Mouse (Mus musculus) MEL (cell line): ENCODE data around the gene Pttg1ip. TPM values are rescaled to one million over a fixed set of nuclear protein-coding genes. Genes with fewer than 3 reads are reported as not detected.

ENCODE experiments used
- DNase-seq: peaks from one replicate; pipeline ENCODE4 v3.0.0; 2011; ENCODE audit warnings: low read depth, low spot score
- H3K27ac ChIP-seq: 2 replicates; pipeline ENCODE4 v1.5.1; 2012; ENCODE audit warnings: low read depth, mild to moderate bottlenecking, control low read depth, low read length, moderate library complexity; ENCODE audit not compliant: control insufficient read depth
- H3K27me3 ChIP-seq, 2 experiments: fragments of 150-350 bp in 1 of 2; sonication (generic) in 1 of 2; 2 replicates each; pipeline ENCODE4 v1.6.1; 2012; ENCODE audit warnings: low read length in 2 of 2, mild to moderate bottlenecking in 2 of 2, improper control_type of control experiment in 1 of 2, moderate library complexity in 1 of 2; ENCODE audit not compliant: insufficient read depth in 2 of 2, control insufficient read depth in 1 of 2
- H3K36me3 ChIP-seq, 2 experiments: 2 replicates each; pipeline ENCODE4 v1.6.1; 2012 to 2014; ENCODE audit warnings: low read length in 2 of 2, improper control_type of control experiment in 1 of 2, inconsistent platforms in 1 of 2, mild to moderate bottlenecking in 1 of 2; ENCODE audit not compliant: insufficient read depth in 2 of 2, control insufficient read depth in 1 of 2
- H3K4me1 ChIP-seq, 2 experiments: fragments of 150-350 bp in 1 of 2; sonication (generic) in 1 of 2; 2 replicates each; pipeline ENCODE4 v1.6.1; 2012; ENCODE audit warnings: low read length in 2 of 2, improper control_type of control experiment in 1 of 2, mild to moderate bottlenecking in 1 of 2; ENCODE audit not compliant: insufficient read depth in 2 of 2, control insufficient read depth in 1 of 2
- H3K4me3 ChIP-seq, 2 experiments: fragments of 150-350 bp in 1 of 2; sonication (generic) in 1 of 2; 2 replicates each; pipeline ENCODE4 v1.5.1; 2012; ENCODE audit warnings: low read depth in 2 of 2, low read length in 2 of 2, mild to moderate bottlenecking in 2 of 2, moderate library complexity in 2 of 2, control low read depth in 1 of 2, improper control_type of control experiment in 1 of 2; ENCODE audit not compliant: control insufficient read depth in 1 of 2, insufficient read depth in 1 of 2
- H3K79me2 ChIP-seq: 2 replicates; pipeline ENCODE4 v1.6.1; 2012; ENCODE audit warnings: mild to moderate bottlenecking, low read length, moderate library complexity; ENCODE audit not compliant: control insufficient read depth, poor library complexity, insufficient read depth
- H3K9ac ChIP-seq: 2 replicates; pipeline ENCODE4 v1.6.1; 2012; ENCODE audit warnings: low read depth, mild to moderate bottlenecking, control low read depth, low read length, moderate library complexity; ENCODE audit not compliant: control insufficient read depth, poor library complexity, severe bottlenecking
- H3K9me3 ChIP-seq: fragments of 150-350 bp; sonication (generic); replicated peaks from 2 replicates; pipeline ENCODE4 v1.6.1; 2012; ENCODE audit warnings: mild to moderate bottlenecking, low read length, improper control_type of control experiment, moderate library complexity; ENCODE audit not compliant: insufficient read depth
- CHD2 ChIP-seq: IDR thresholded peaks from 2 replicates; pipeline ENCODE4 v1.6.1; 2011; ENCODE audit warnings: low read length, improper control_type of control experiment
- CTCF ChIP-seq, 3 experiments: IDR thresholded peaks in 2 of 3; conservative IDR thresholded peaks in 1 of 3; 2 replicates each; pipeline ENCODE4 v1.5.1; 2011 to 2012; ENCODE audit warnings: low read length in 3 of 3, low read depth in 2 of 3, mild to moderate bottlenecking in 2 of 3, improper control_type of control experiment in 1 of 3, inconsistent platforms in 1 of 3, mixed read lengths in 1 of 3, moderate library complexity in 1 of 3; ENCODE audit not compliant: control insufficient read depth in 1 of 3, insufficient read depth in 1 of 3, poor library complexity in 1 of 3, severe bottlenecking in 1 of 3
- EP300 ChIP-seq, 2 experiments: IDR thresholded peaks; 2 replicates each; pipeline ENCODE4 v1.6.1; 2011; ENCODE audit warnings: improper control_type of control experiment in 2 of 2, low read length in 2 of 2, low read depth in 1 of 2, mild to moderate bottlenecking in 1 of 2
- JUND ChIP-seq: IDR thresholded peaks from 2 replicates; pipeline ENCODE4 v1.6.1; 2011; ENCODE audit warnings: low read depth, mild to moderate bottlenecking, improper control_type of control experiment, low read length
- MAFK ChIP-seq: IDR thresholded peaks from 2 replicates; pipeline ENCODE4 v1.6.1; 2011; ENCODE audit warnings: low read depth, mild to moderate bottlenecking, low read length, improper control_type of control experiment, borderline replicate concordance
- MYB ChIP-seq: IDR thresholded peaks from 2 replicates; pipeline ENCODE4 v1.6.1; 2011; ENCODE audit warnings: mild to moderate bottlenecking, low read depth, low read length, improper control_type of control experiment
- POLR2AphosphoS5 ChIP-seq: IDR thresholded peaks from 2 replicates; pipeline ENCODE4 v1.6.1; 2012; ENCODE audit warnings: low read depth, borderline replicate concordance, mild to moderate bottlenecking, inconsistent platforms, low read length, moderate library complexity, mixed read lengths
- TBP ChIP-seq: IDR thresholded peaks from 2 replicates; pipeline ENCODE4 v1.8.0; 2011; ENCODE audit warnings: low read depth, low read length, improper control_type of control experiment
- polyA plus RNA-seq, 2 experiments: library from polyadenylated mRNA; stranded (reverse) in 1 of 2; unstranded in 1 of 2; fragments of >175 nt in 1 of 2; fragments of >200 nt in 1 of 2; gene quantifications; 2 replicates each; pipeline versions ENCODE4 v1.2.1 to v1.2.4; 2012; ENCODE audit warnings: low replicate concordance in 2 of 2, low read depth in 1 of 2; ENCODE audit not compliant: insufficient read length in 2 of 2, insufficient read depth in 1 of 2, missing spikeins in 1 of 2
- total RNA-seq: library from RNA; depleted of rRNA; stranded (reverse); fragments of 300-350 nt; gene quantifications from 2 replicates; pipeline ENCODE4 v1.2.3, GENCODE M21; 2012

Gene Pttg1ip
- total and polyA plus RNA-seq, 3 experiments = 50.4 to 53.1 TPM; not detected in 1

DNA sequence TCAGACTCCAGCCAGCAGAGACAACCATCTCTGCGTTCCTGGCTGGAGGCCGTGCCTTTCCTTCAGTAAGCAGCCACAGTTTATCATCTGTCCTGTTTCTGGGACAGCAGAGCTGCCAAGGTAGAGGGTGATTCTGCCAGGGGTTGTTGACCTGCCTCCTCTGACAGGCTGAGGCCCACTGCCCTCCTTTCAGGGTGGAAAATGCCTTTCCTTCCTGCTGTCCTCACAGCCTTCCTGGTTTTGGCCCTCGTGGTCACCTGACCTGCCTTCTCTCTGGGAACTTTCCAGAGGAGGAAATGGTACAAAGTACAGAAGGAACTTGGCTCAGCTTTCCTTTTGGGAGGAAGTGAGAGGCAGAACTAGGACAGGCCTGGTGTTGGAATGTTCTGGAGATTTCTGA is 31.9 kb downstream of the Pttg1ip start:
- no peaks in the 10 kb centered on the region for H3K4me1 ChIP-seq
- no peak for DNase-seq
- peaks cover 3 to 28% of the 10 kb centered on the region in 2 experiments for H3K36me3 ChIP-seq
- no peak overlapping the region for H3K9ac ChIP-seq
- TF ChIP-seq CHD2 = no peak
- TF ChIP-seq MYB = no peak
- no peak overlapping the region for H3K27ac ChIP-seq
- no peaks in the 10 kb centered on the region for H3K9me3 ChIP-seq
- H3K79me2 ChIP-seq = peaks cover 9% of the 10 kb centered on the region
- H3K4me3 ChIP-seq = no peak overlapping the region
- H3K27me3 ChIP-seq = no peaks in the 10 kb centered on the region

- TF ChIP-seq POLR2AphosphoS5 (no peak), MAFK (peak; percentile 65; the same call in 1 of the 2 replicates)
- Histone ChIP-seq H3K36me3 (peaks cover 0 to 27% of the 10 kb centered on the region in 2 experiments; a peak in 2 of 4 replicates), H3K4me1 (no peaks in the 10 kb centered on the region), H3K4me3 (no peak overlapping the region), H3K27me3 (no peaks in the 10 kb centered on the region), H3K27ac (no peak overlapping the region), H3K79me2 (no peaks in the 10 kb centered on the region; the same call in 1 of the 2 replicates), H3K9me3 (no peaks in the 10 kb centered on the region), H3K9ac (no peak overlapping the region)
- DNase-seq = no peak
Measured at GRCm38 (mm10) chr10:77615647-77616046, 34.1 kb downstream of the Pttg1ip start.

GRCm38 (mm10) chr10:77616166-77616565 is 34.6 kb downstream of the Pttg1ip start:
- H3K36me3 ChIP-seq = peaks cover 0 to 27% of the 10 kb centered on the region in 2 experiments; a peak in 2 of 4 replicates
- H3K4me1 ChIP-seq = no peaks in the 10 kb centered on the region
- no peaks in the 10 kb centered on the region for H3K9me3 ChIP-seq
- no peak overlapping the region for H3K4me3 ChIP-seq
- H3K27me3 ChIP-seq = no peaks in the 10 kb centered on the region
- H3K79me2 ChIP-seq = no peaks in the 10 kb centered on the region
- no peak overlapping the region for H3K27ac ChIP-seq
- H3K9ac ChIP-seq = no peak overlapping the region
- no peak for DNase-seq
- TF ChIP-seq JUND (no peak), CTCF (IDR thresholded peaks at IDR 0.05 in 2 of 3, conservative IDR thresholded peaks at IDR 0.05 in 1 of 3; ENCODE audit: control insufficient read depth in 1 of 3, insufficient read depth in 1 of 3, low read depth in 2 of 3, low read length in 3 of 3, poor library complexity in 1 of 3, severe bottlenecking in 1 of 3) (peak in 1 of 3 experiments; percentile 32; a peak in 1 of 6 replicates)

DNA sequence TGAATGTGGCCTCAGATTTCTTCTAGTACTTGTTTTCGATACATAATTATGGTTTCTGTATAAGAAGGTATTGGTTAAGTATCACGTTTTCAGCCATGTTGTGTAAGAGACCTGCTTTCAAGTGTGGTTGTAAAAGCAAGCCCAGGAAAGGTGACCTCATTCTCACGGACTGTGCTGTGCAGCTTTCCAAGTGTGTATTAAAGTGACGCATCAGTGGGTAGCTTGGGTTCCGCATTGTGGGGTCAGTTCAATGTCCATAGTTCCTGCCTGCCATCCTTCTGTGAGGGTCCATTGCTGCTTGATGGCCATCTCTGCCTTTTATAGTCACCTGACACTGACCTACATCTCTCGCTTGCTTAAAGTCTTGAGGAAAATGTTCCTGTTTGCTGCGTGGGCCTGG is 35.4 kb downstream of the Pttg1ip start:
- Histone ChIP-seq H3K27me3 (no peaks in the 10 kb centered on the region), H3K27ac (no peak overlapping the region), H3K4me1 (peaks cover 0 to 2% of the 10 kb centered on the region in 2 experiments; a peak in 1 of 4 replicates)
- TF ChIP-seq TBP = no peak
- TF ChIP-seq EP300 (IDR thresholded peaks at IDR 0.05; ENCODE audit: low read depth in 1 of 2, low read length in 2 of 2) = no peak
- TF ChIP-seq, all 39 proteins: peak for 0
- H3K9ac ChIP-seq = no peak overlapping the region
- peaks cover 1% of the 10 kb centered on the region; the same call in 1 of the 2 replicates for H3K79me2 ChIP-seq
- DNase-seq = no peak
- H3K9me3 ChIP-seq = no peaks in the 10 kb centered on the region
- H3K36me3 ChIP-seq = peaks cover 0 to 20% of the 10 kb centered on the region in 2 experiments; a peak in 2 of 4 replicates
- H3K4me3 ChIP-seq = no peak overlapping the region
